Mouse (Mus musculus) right cerebral cortex, postnatal 4 days (tissue): ENCODE results near the gene Map3k5.

Experiments
- DNase-seq: peaks from one replicate; pipeline ENCODE4 v3.0.0-alpha.2; 2022

Map3k5 gene

DNA sequence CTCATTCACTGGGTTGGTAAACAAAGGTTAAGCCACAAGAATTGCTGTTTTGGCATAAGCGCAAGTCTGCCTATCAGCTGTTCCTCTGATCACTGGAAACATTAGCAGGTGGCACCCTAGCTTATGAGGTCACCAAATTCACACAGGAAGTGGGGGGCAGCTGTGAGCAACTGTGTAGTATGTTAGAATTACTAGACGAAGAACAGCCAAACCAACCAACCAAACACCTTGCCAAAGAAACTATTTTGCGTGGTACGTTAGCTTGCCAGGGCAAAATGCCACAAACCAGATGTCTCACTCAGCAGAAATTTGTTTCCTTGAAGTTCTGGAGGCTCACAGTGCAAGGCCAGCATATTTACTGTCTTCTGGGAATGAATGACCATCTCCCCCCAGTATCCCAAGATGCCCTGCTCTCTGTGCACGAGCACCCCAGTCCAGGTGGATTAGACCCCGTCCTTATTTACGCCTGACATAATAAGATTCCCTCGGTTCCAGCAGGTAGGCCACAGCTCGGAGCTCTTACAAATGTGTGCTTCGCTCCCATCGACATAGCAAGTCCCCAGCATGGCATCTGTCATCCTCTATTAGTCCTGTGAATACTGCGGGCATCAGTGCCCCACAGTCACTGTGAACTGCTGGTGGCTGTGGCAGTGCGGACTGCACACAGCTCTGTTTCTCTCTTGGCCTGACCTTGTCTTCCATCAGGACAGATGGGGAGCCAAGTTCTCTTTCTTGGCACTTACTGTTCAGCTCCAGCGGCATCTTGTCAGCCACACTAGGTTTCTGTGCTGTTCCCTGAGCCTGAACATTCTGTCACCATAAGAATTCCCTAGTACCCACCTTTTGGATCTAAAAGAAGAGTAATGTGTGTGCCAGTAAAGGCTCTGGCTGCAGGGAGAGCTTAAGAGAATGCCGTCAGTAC lies 185.5 kb downstream of the Map3k5 start:
- no peak for DNase-seq

DNA sequence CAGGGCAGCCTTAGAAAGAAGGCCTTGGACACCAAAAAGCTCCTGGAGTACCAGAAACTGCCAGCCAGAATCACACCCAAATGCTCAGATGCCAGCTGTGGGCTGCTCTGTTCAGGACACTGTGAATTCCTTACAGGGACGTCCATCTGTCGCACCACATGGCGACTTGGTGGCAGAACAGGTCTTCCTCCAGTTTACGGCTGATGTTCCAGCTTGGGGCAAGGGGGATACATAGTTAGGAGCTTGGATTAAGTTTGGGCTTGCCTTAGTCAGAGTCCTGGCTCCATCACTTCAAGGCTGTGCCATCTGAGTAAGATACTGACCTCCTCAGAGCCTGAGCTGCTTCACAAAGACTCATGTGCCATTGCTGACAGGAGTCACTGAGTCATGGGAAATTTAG lies 187.7 kb downstream of the Map3k5 start:
- no peak for DNase-seq

DNA sequence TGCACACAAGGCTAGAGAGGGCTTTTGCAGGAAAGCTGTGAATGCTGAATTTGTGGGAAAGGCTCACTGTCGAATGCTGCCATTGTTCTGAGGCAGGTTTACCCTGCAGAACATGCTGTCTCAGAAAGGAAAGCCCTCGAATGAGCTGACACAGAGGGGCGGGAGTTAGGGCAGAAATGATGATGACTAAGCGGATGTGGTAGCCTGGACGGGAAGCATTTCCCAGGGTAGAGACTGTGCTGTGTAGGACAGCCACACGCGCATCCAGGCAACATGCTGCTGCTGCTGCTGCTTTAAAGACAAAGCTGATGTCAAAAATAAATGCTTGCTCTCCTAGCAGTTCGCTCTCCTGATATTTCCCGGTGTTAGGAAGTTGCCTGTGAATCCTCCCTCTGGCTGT lies 189.1 kb downstream of the Map3k5 start:
- DNase-seq: no peak

DNA sequence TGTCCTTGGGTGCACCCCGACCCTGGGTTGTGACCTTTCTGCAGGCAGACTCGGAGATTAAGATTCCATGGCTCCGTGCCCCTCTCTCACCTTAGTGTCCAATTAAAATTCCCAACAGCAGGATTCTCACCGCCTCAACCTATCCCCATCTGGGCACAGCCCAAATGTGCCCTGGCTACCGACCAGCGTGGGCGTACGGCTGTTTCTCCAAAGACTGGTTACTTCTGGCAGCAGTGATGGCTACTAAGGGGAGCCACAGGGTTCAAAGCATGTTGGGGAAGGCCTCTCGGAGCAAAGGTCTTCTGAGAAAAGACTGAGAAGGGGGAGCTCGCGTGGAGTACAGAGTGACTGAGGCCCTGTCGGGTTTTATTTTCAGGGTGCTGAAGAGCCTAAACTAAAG lies 190.3 kb downstream of the Map3k5 start:
- no peak for DNase-seq

DNA sequence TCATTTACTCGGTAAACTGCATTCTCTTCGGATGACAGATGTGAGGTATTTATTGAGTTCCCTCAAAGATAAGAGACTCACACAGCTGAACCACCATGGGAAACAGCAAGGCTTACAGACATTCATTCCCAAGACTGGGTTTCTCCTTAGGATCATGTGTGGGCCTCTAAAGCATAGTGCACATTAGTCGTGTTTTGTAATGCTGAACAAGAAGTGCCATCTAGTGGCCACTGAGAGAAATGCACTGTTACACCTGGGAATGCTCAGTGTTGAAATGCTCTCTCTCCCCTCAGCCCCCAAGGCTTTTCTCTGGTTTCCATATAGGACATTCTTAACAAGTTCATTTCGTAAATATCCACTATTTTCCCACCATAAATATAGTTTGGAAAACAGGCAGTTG lies 191.0 kb downstream of the Map3k5 start:
- peak; percentile 62 for DNase-seq

DNA sequence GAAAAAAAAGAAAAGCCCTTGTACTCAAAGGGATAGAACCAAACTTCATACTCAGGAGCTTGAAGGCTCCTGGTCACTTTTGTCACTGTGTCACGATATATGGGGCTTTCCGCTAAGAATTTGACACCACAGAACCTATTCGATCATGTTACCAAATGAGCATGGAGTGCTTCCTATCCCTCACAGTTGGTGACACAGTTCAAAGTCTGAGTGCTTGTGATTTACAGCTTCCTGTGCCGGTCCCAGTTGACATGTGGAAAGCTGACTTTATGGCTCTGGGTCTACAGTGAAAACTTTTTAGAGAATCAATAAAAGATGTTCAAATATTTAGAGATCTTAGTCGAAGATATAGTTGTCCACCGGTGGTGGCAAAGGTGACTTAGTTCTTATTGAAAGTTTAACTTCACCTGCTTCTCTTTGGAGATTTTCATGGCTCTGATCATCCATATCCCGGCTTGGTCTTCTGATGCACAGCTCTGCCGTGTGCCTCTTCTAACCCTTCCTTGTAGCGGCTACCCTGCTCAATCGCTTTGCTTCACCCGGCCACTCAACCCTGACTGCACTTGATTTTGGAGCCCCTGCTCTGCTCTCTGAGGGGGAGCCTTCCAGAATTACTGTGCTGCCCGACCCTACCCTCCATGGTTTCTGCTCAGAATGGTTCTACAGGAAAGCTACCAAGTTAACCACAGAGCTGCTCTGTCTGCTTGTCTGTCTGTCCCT lies 198.8 kb downstream of the Map3k5 start:
- no peak for DNase-seq

DNA sequence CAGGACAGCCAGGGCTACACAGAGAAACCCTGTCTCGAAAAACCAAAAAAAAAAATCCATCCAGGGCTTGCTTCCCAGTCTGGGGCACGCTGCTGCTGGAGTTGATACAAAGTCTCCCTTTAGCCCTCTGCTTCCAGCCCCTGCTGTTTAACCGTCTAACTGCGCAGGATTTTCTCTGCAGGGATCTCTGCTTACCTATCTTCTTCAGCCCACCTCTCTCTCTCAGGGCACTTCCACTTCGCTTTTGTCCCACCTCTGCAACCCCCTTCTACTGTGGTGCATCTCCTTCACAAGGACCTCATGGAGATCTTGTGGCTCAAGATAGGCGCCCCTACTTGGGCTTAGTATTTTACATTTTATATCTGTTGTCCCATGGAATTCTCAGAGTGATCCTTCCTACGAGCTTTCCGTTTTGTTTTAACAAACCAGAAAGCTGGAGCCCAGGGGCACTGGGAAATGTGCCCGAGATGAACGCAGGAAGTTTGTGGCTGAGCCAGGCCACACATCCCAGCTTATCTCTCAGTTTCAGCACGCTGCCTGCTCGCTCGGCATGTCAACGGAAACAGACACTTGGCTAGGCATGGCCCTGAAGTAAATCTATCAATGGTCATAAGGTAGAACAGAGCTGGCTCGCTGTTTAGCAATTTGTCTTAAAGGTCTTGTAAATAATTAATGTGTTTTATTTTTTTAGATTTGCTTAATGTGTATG lies 201.2 kb downstream of the Map3k5 start:
- DNase-seq: no peak

DNA sequence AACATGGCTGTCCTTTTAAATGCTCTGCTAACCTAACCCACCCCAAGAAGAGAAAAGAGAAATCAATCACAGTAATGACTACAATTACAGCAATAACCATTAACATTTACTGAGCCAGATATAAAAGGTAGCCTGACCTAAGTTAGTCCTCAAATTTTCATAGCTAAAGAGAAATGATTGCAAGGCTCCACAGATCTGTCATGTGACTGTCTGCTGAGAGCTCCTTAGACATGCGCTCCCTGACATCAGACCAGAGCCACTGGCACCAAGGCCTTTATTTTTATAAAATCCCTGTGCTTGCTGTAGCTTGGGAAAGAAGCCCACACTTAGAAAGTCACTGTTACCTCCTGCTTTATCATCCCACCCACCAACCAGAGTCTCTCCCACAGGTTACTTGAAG lies 202.2 kb downstream of the Map3k5 start:
- DNase-seq: no peak

DNA sequence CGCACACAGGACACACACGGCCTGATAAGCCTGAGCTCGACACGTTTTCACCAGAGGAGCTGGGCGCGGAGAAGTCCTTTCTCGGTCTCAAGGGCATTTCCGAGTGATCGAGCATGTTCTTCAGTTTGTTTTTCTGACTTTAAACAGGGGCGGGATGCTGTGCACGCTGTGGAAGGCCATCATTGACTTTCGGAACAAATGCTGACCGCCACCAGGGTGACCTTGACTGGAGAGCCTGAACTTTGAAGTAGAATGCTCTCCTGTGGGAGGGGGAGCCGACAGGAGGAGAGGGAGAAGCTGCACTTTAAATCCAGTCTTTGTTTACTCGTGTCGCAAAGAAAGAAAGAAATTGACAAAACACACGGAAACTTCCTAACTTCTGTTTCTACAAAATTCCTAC lies 207.1 kb downstream of the Map3k5 start:
- no peak for DNase-seq

DNA sequence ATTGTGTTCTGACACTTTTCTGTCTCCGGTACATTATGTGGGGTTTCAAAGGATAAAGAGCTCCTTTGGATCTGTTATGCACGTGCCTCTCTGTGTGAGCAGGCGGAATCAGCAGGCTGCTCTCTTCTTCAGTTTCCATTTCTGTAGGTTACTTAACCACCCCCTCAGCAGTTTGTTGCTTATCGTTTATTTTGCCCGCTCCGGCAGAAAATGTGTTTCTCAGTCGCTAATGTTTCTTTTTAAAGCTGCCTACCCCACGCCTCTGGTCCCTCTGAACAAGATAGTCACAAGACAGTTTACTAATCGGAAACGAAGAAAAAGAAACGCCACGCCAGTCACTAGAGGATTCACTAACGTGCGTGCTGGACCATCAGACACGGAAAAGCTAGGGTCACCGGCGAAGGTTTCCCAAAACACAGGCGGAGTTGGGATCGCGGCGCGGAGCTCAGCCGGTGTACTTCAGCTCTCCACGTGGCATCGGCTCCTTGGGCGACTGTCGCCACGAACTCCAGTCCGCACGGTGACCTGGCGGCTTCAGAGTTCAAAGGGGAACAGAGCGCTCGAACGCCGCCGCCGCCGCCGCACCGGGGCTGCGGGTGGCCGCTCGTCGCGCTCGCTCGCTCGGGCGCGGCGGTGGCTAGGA lies 214.0 kb downstream of the Map3k5 start, which contains the start of gene Map7:
Gene Map7, plus strand, starts transcription at position 342 of the 643 bp plus-strand sequence.
- no peak for DNase-seq

DNA sequence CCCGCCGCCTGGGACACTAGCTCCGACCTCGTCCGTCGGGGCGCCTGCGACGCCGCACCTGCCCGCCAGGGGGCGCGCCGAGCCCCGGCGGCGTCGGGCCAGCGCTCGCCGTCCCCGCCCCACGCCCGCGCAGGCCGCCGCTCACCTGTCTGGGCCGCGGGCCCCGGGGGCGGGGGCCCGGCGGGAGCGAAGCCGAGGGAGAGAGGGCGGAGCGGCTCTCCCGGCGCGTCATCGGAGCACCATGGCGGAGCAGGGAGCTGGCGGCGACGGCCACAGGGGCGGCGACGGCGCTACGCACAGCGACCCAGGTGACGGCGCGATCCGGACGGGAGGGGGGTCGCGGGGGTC lies 214.5 kb downstream of the Map3k5 start:
- no peak for DNase-seq

DNA sequence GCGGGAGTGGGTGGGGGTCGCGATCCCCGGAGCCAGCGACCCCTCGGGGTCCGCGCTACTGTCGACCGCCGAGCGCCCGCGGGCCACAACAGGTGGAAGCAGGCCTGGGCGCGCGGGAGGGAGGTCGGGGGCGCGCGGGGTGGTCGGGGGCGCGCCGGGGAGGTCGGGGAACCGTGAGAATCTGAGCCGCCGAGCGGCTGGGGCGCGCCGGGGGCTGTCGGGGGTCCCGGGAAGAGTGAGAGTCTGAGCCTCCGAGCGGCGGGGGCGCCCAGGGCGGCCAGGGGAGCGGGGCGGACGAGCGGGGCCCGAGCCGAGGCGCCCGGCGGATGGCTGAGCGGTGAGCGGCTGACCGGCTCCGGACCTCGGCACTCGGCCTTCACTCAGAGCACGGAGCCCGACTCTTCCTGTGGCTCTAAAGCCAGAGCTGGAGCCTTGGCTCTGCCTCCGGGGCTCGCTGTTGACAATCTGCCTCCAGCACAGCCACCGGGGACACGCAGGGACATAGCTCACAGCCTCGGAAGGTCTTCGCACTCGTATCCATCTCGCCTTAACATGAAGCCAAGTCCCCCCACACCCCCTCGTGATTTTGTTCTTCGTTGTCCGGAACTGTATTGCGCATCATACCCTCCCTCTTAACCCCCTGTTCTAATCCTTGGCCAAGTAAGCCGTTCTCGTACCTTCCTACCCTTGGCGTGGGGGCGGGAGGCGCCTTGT lies 215.0 kb downstream of the Map3k5 start:
- DNase-seq: peak; percentile 50

DNA sequence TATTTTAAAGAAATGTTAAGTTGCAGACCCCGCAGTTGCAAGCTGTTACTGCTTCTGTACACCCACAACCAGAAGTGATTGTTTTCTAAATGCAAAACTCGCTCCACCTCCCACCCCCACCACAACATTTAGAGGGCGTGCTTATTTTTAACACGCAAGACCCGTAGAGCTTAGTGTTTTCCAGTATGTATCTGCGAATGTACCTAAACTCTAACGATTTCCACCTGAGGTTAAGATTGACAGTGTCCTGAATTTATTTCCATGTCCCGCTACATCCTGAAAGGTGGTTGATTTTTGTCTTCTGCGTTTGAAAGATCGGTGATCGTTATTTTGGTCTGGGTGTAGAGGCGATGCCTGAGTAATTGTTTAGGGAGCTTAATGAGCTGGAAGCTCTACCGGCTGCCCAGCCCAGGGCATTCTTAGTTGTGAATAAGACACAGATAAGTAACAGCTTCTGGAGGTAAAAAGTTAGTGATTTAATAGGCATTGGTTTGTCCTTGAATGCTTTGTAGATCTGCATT lies 215.6 kb downstream of the Map3k5 start:
- DNase-seq: no peak

DNA sequence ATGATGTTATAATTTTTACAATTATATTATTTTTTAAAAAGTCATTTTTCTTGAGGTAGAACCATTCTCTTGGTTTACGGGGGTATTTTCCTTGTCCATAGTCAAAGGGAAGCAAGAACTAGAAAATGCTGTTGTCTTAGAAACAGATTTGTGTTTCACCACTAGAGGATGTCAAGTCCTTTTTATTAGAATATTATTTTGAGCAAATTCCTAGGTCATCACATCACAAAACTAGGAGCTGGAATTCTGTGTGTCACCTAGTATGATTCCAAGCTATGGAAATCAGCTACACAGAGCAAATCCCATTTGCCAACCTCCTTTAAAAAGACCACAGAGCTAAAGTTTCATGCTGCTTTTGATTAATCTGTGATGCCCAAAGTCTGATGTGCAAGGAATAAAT lies 217.9 kb downstream of the Map3k5 start:
- no peak for DNase-seq

DNA sequence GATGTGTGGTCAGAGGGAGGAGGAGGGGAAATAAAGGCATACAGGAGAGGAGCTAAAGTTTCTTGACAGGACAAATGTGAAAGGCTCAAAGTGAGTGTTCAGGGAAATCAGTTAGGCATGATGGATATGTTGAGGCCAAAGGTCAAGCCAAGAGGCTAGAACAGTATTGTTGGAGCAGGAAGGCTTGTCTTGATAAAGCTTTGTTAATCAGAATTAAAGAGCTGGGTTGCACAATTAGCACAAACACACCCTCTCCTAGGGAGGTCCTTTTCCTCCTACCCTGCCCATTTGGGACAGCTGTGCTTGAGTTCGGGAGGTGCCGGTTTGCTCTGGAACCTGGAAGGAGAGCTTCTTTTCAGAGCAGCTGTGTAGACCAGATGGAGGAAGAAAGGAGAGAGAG lies 219.2 kb downstream of the Map3k5 start:
- no peak for DNase-seq

DNA sequence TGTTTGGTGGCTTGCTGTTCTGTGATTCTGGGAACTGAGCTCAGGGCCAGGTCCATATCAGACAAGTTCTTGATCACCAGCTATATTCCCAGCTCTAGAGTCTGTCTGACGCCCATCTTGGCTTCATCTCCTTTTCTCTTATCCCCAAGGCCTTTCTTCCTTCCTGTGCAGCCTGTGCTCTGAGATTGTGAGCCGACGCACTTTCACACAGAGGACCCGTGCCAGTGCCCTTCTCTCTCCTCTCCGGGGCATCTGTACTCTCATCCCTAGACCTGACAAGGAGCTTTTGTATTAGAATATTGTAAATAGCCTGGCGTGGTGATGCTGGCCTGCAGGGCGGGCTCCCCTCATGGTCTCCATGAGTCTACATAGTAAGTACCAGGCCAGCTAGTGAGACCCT lies 221.1 kb downstream of the Map3k5 start:
- no peak for DNase-seq

DNA sequence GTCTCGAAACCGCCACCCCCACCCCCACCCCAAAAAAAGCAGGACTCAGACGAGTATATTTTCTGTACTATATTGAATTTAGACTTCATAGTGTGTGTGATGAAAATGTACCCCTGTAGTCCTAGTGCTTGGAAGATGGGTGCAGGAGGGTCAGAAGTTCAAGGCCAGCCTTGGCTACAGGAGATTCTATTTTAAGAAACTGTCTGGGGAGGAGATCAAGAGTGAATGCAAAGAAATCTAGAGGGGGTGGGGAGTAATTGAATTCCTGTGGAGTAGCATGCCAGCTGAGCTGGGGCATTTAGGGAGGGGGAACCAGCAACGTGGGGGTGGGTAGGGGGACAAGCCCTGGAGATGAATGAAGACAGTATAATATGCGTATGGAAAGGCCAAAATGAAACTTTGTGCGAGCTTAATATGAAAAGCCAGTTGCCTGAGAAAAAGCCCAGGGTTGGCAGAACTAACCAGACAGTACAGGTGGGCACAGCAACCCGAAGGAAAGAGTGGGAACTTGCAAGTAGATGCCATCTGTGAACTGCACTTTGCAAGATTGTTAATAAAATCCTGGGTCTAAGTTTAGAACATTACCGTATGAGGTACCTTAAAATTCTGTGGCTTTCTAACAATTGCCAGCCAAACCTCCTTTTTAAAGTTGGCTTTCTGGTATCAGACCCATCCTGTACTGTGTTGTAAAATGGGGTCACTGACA lies 222.9 kb downstream of the Map3k5 start:
- no peak for DNase-seq

DNA sequence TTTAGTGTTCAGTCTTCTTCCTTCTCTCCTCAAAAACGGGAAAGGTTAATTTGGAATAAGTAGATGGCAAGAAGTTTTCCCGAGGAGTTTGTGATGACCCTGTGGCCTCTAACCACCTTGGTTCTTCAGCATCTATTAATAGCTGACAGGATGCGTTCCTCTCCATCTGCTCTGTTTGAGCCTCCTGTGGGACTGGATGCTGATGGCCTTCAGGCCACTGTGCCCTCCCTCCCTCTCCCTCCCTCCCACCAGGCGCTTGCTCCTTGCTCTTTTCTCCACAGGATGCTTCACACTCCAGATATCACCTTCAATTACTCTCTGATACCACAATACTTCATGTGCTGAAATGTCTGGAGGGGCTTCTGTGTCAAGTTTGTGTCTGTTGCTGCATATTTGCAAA lies 224.5 kb downstream of the Map3k5 start:
- DNase-seq: no peak

DNA sequence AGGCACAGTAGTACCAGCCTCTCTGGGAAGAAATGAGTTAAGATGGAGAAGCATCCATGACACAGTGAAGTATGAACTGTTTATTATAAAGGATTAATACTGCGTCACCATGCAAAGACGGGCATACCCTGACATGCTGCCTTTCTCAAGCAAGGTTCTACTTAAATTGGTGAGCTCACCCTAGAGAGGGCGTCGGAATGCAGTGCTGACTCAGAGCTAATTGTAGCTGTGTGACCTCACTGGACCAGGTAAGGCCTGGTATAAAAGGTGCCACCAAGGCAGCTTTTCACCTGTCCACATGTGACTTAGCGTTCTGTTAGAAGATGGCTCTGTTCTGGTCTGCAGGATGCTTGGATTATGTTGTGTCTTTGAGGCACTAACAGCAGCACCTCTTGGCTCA lies 225.0 kb downstream of the Map3k5 start:
- DNase-seq: no peak

DNA sequence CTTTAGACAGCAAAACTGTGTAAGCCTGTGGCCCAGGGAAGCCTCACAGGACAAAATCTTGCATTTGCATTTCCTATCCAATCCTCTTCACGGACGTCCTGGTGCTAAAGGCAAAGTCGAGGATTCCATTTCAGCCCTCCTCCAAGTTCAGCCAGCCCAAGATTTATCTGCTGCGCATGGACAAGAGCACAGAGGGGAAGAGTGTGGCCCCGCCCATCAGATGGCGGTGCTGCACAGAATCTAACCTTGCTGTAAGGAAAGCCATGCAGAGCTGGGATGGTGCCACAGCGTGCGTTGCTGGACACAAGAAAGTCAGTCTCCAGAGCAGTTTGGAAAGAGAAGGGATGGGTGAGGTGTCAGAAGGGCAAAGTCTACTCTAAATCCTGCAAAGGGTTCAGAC lies 226.6 kb downstream of the Map3k5 start:
- no peak for DNase-seq

DNA sequence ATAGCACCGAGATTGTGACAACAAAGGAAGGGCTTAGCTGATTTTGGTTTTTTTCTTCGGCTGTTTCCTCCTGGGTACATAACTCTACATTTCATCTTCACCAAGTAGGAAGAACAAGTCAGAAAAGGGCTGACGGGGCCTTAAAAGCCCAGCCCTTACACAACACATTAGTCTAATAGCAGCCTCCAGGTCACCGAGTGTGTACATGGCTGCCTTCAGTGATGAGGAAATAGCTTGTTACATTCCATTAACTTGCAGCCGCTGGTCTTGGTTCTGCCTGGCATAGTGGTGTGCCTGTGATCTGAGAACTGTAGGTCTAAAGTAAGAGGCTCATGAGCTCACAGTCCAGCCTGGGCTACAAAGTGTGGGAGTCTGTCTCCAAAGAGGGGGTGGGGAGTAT lies 230.5 kb downstream of the Map3k5 start:
- DNase-seq: no peak

DNA sequence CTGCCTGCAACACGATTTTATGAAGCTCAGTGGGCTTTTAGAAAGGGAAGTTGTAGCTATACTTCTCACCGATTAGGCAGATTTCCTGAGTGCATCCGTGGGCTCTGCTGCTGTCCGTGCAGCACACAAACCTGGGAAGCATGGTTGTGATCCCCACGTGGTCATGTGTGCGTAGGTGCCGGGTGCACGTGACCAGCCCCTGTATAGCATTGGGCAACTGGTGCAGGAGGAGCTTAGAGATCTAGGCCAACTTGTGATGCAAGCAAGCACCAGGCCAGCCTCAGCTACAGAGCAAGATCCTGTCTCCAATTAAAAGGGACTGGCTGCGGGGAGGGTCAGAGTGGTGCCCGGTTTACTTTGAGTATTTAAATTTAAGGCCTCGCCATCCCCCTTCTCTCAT lies 232.5 kb downstream of the Map3k5 start:
- DNase-seq: no peak
